Mouse (Mus musculus): ENCODE measurements around the gene Poc1b.

DNA sequence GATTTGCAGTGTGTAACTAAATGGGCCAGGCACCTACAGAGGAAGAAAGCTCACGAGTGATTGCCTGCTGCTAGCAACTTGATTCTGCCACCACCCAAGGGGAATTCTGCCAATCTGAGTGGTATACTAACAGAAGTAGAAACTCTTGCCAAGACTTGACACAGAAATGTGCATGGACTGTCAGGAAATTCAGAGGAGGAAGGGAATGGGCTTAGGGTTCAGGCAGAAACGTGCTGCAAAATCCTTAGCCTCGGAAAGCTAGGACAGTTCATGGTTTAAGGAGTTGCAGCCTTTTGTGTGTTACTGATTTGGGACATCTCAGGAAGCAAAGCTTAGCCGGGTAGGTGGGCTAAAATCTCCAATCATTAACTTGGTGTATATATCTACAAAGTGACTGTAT lies 19.4 kb downstream of the Poc1b start, which contains the start of gene Phxr2:
- TF ChIP-seq POLR2A (IDR thresholded peaks at IDR 0.05; ENCODE audit: borderline replicate concordance, extremely low read depth, insufficient read depth, insufficient read length, poor library complexity, severe bottlenecking) (no peak), CTCF (IDR thresholded peaks at IDR 0.05; ENCODE audit: borderline replicate concordance, extremely low read depth, insufficient read depth, insufficient read length) (no peak)

All from brain, embryonic 14.5 days (tissue).